In the genomic region with DNA sequence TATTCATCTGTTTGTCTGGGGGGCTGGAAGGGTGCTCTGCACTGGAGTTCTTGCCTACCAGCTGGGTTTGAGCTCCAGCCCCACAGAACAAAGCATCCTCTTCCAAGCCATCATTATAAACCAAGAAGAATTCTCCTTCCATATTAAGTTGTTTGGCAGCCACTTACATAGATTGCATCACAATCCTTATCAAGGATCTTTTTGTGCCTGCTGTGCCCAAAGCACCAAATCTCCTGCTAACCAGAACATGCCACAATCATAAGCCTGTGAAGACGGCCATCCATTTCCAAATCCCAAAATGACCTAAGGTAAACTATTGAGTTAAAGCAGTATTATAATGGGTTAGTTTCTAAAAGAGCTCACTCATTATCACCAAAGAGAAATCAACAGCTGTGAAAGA, we compare ENCODE assay signal across 22 mouse cellular contexts. TPM values are rescaled to one million over a fixed set of nuclear protein-coding genes. Genes with fewer than 3 reads are reported as not detected.
DNase-seq lines count a peak whose midpoint lies in the region; ATAC-seq and TF ChIP-seq lines count a peak whose summit lies in the region.
"Had no signal": no experiment of that assay in that cellular context is flagged by ENCODE, and none has a peak within 500 bp of the region (broad histone marks: within the 10 kb centered on the region; RNA-seq: fewer than 3 reads in every experiment).

No protein-coding gene starts in this region.

- 27% methylated on average over 1 of the region's 1 CpGs for WGBS in forebrain, embryonic 13.5 days
- WGBS in forebrain, embryonic 12.5 days: 47% methylated on average over 1 of the region's 1 CpGs

- no peaks in the 10 kb centered on the region for H3K27me3 ChIP-seq in forebrain, embryonic 13.5 days
- H3K27me3 ChIP-seq in forebrain, embryonic 12.5 days: no peaks in the 10 kb centered on the region
- H3K27me3 ChIP-seq: embryonic facial prominence, embryonic 12.5 days; embryonic facial prominence, embryonic 15.5 days; hindbrain, embryonic 12.5 days; hindbrain, embryonic 15.5 days; Patski had no signal

- H3K4me3 ChIP-seq in forebrain, embryonic 13.5 days: no peak overlapping the region
- H3K4me3 ChIP-seq in forebrain, embryonic 12.5 days (replicated peaks): no peak overlapping the region
- no peak overlapping the region for H3K4me3 ChIP-seq in layer of hippocampus, adult 2 months
- H3K4me3 ChIP-seq: embryonic facial prominence, embryonic 12.5 days; embryonic facial prominence, embryonic 15.5 days; gastrocnemius, adult 2 months; hindbrain, embryonic 12.5 days; hindbrain, embryonic 15.5 days had no signal

- 0 out of 2 replicates have a peak, but pooled peaks cover 3% of the 10 kb centered on the region for H3K36me3 ChIP-seq in forebrain, embryonic 13.5 days (ENCODE audit: poor library complexity, severe bottlenecking)
- peaks cover 3% of the 10 kb centered on the region; the same call in 1 of the 2 replicates for H3K36me3 ChIP-seq in forebrain, embryonic 12.5 days (replicated peaks)
- H3K36me3 ChIP-seq: embryonic facial prominence, embryonic 15.5 days; hindbrain, embryonic 12.5 days; hindbrain, embryonic 15.5 days had no signal

- no peak overlapping the region for H3K9ac ChIP-seq in forebrain, embryonic 13.5 days
- no peak overlapping the region for H3K9ac ChIP-seq in forebrain, embryonic 12.5 days
- H3K9ac ChIP-seq: embryonic facial prominence, embryonic 12.5 days; embryonic facial prominence, embryonic 15.5 days; hindbrain, embryonic 12.5 days; hindbrain, embryonic 15.5 days had no signal

- H3K4me2 ChIP-seq in forebrain, embryonic 13.5 days: no peak overlapping the region
- H3K4me2 ChIP-seq in forebrain, embryonic 12.5 days: no peak overlapping the region
- H3K4me2 ChIP-seq: embryonic facial prominence, embryonic 12.5 days; embryonic facial prominence, embryonic 15.5 days; heart, embryonic 11.5 days; hindbrain, embryonic 12.5 days; hindbrain, embryonic 15.5 days had no signal

- no peak for DNase-seq in layer of hippocampus, adult 2 months (ENCODE audit: low spot score in 2 of 2)
- no peak for DNase-seq in layer of hippocampus, adult 11-12 months (ENCODE audit: low spot score)
- DNase-seq in lung, postnatal 36 days: peak; percentile 58
- DNase-seq in lung, postnatal 10 days: no peak
- no peak for DNase-seq in kidney, adult 8-10 months
- DNase-seq: adrenal gland, postnatal 10 days; adrenal gland, postnatal 36 days; cerebellum, adult 11 months; cerebellum, adult 2 months; cerebellum, adult 9-11 months; cerebellum, postnatal 25 days; gastrocnemius, adult 2 months; gastrocnemius, postnatal 14 days had no signal

- TF ChIP-seq CTCF in layer of hippocampus, adult 2 months (conservative IDR thresholded peaks at IDR 0.05): no peak

- H3K27ac ChIP-seq in forebrain, embryonic 13.5 days: 0 out of 2 replicates have a peak overlapping the region, but pooled peaks have one; percentile 6
- H3K27ac ChIP-seq in forebrain, embryonic 12.5 days: no peak overlapping the region
- peak overlapping the region; percentile 58; the same call in 1 of the 2 replicates for H3K27ac ChIP-seq in layer of hippocampus, adult 2 months
- H3K27ac ChIP-seq: embryonic facial prominence, embryonic 12.5 days; embryonic facial prominence, embryonic 15.5 days; gastrocnemius, adult 2 months; hindbrain, embryonic 12.5 days; hindbrain, embryonic 15.5 days had no signal

- no peak for ATAC-seq in forebrain, embryonic 13.5 days
- no peak for ATAC-seq in forebrain, embryonic 12.5 days (ENCODE audit: low FRiP score)
- ATAC-seq: forebrain, embryonic 14.5 days; Patski had no signal

- peaks cover 14% of the 10 kb centered on the region for H3K4me1 ChIP-seq in forebrain, embryonic 13.5 days
- H3K4me1 ChIP-seq in forebrain, embryonic 12.5 days: peaks cover 10% of the 10 kb centered on the region; the same call in 1 of the 2 replicates
- H3K4me1 ChIP-seq: embryonic facial prominence, embryonic 12.5 days; hindbrain, embryonic 12.5 days had no signal

- no peaks in the 10 kb centered on the region for H3K9me3 ChIP-seq in forebrain, embryonic 13.5 days (replicated peaks)
- no peaks in the 10 kb centered on the region for H3K9me3 ChIP-seq in forebrain, embryonic 12.5 days
- H3K9me3 ChIP-seq: embryonic facial prominence, embryonic 12.5 days; embryonic facial prominence, embryonic 15.5 days; hindbrain, embryonic 12.5 days; hindbrain, embryonic 15.5 days had no signal

RNA-seq across cellular contexts. Expression of a gene that starts 25.9 kb away (rescaled TPM):
- polyA plus RNA-seq in forebrain, embryonic 13.5 days (2015; fragmentation: Nextera tagmentation; extraction: Ambion mirVana): 21.8 and 24.0 TPM in 2 replicates
- polyA plus RNA-seq in forebrain, embryonic 12.5 days (2016; fragmentation: Nextera tagmentation; extraction: Ambion mirVana): 27.4 and 28.3 TPM in 2 replicates
- total RNA-seq in layer of hippocampus, adult 2 months (2021): 10 to 100 TPM; 79.1 to 80.1 TPM
